Mouse (Mus musculus): ENCODE data around the gene Rbm48.

- no peak for TF ChIP-seq POLR2A (IDR thresholded peaks at IDR 0.05; ENCODE audit: borderline replicate concordance, extremely low read depth, insufficient read depth, insufficient read length, poor library complexity, severe bottlenecking)
- TF ChIP-seq CTCF (IDR thresholded peaks at IDR 0.05; ENCODE audit: borderline replicate concordance, extremely low read depth, insufficient read depth, insufficient read length): no peak
Measured at GRCm38 (mm10) chr5:3633315-3633714, 36.9 kb upstream of the Rbm48 start.

Data from brain, embryonic 14.5 days (tissue).